Mouse (Mus musculus) neural tube, embryonic 14.5 days (tissue): Measurements from ENCODE around the gene Gtf3a. TPM values are rescaled to one million over a fixed set of nuclear protein-coding genes. Genes with fewer than 3 reads are reported as not detected.
"Not testable (repeated sequence)": the region's sequence is repeated elsewhere in the genome, so short reads cannot be mapped to it uniquely, and the experiment has no call there.

Source experiments
- ATAC-seq: fragments of 200-750 bp; cut with Nextera tagmentation; 2 replicates; pipeline ENCODE4 v1.8.0; 2017; ENCODE audit warnings: low read depth, mild to moderate bottlenecking, moderate TSS enrichment, moderate library complexity
- H3K27ac ChIP-seq: fragments of 300-500 bp; sonication (generic); 2 replicates; pipeline ENCODE4 v1.5.1; 2014; ENCODE audit warnings: low read depth, mild to moderate bottlenecking, control low read depth, low read length, moderate library complexity, mixed read lengths
- H3K27me3 ChIP-seq: fragments of 300-500 bp; sonication (generic); 2 replicates; pipeline ENCODE4 v1.6.1; 2014; ENCODE audit warnings: low read length; ENCODE audit not compliant: control insufficient read depth, insufficient read depth
- H3K36me3 ChIP-seq: fragments of 300-500 bp; sonication (generic); 2 replicates; pipeline ENCODE4 v1.6.1; 2014; ENCODE audit warnings: low read length, mixed read lengths; ENCODE audit not compliant: control insufficient read depth, insufficient read depth
- H3K4me1 ChIP-seq: fragments of 300-500 bp; sonication (generic); 2 replicates; pipeline ENCODE4 v1.6.1; 2014; ENCODE audit warnings: low read length; ENCODE audit not compliant: control insufficient read depth, insufficient read depth
- H3K4me2 ChIP-seq: fragments of 300-500 bp; sonication (generic); 2 replicates; pipeline ENCODE4 v1.6.1; 2014; ENCODE audit warnings: mild to moderate bottlenecking, low read depth, low read length, control low read depth
- H3K4me3 ChIP-seq: fragments of 300-500 bp; sonication (generic); 2 replicates; pipeline ENCODE4 v1.5.1; 2014; ENCODE audit warnings: low read depth, low read length, control low read depth, mixed read lengths
- H3K9ac ChIP-seq: fragments of 300-500 bp; sonication (generic); replicated peaks from 2 replicates; pipeline ENCODE4 v1.6.1; 2014; ENCODE audit warnings: low read depth, mild to moderate bottlenecking, control low read depth, low read length, mixed read lengths
- H3K9me3 ChIP-seq: fragments of 300-500 bp; sonication (generic); 2 replicates; pipeline ENCODE4 v1.6.1; 2016; ENCODE audit warnings: low read length; ENCODE audit not compliant: control insufficient read depth
- WGBS: fragments of 180-500 bp; shearing (Covaris S2); extraction: QIAGEN DNeasy Blood & Tissue Kit; methylation state at CpG from one replicate; pipeline ENCODE4 v1.1.7; 2014; 5-methylcytosine and 5-hydroxymethylcytosine counted together
- polyA plus RNA-seq: library from polyadenylated mRNA; unstranded; fragments of >200 nt; fragmentation: Nextera tagmentation; extraction: Ambion mirVana; gene quantifications from 2 replicates; pipeline ENCODE4 v1.2.1, GENCODE M21; 2014

Gtf3a gene
- polyA plus RNA-seq, 1 experiment from 2014 or later = 104 TPM

GRCm38 (mm10) chr5:146931422-146931821, 17.0 kb upstream of the Gtf3a start:
- H3K27me3 ChIP-seq = no peaks in the 10 kb centered on the region
- H3K4me3 ChIP-seq = no peak overlapping the region
- no peaks in the 10 kb centered on the region for H3K9me3 ChIP-seq
- no peak overlapping the region for H3K4me2 ChIP-seq
- H3K4me1 ChIP-seq = no peaks in the 10 kb centered on the region
- H3K36me3 ChIP-seq = no peaks in the 10 kb centered on the region
- H3K27ac ChIP-seq = no peak overlapping the region
- 99% methylated on average over 7 of the region's 7 CpGs for WGBS
- no peak for ATAC-seq
- H3K9ac ChIP-seq = no peak overlapping the region

- Histone ChIP-seq H3K9ac (no peak overlapping the region), H3K4me1 (no peaks in the 10 kb centered on the region), H3K36me3 (no peaks in the 10 kb centered on the region), H3K4me2 (no peak overlapping the region), H3K27me3 (no peaks in the 10 kb centered on the region), H3K27ac (no peak overlapping the region), H3K9me3 (no peaks in the 10 kb centered on the region), H3K4me3 (no peak overlapping the region)
- WGBS = 75% methylated on average over 16 of the region's 16 CpGs
- ATAC-seq = no peak
Measured at GRCm38 (mm10) chr5:146931904-146932553, 16.4 kb upstream of the Gtf3a start.

- no peak overlapping the region for H3K9ac ChIP-seq
- H3K36me3 ChIP-seq = no peaks in the 10 kb centered on the region
- no peak overlapping the region for H3K4me3 ChIP-seq
- no peak overlapping the region for H3K27ac ChIP-seq
- WGBS = 87% methylated on average over 11 of the region's 12 CpGs
- H3K4me1 ChIP-seq = no peaks in the 10 kb centered on the region
- no peaks in the 10 kb centered on the region for H3K27me3 ChIP-seq
- H3K4me2 ChIP-seq = no peak overlapping the region
- H3K9me3 ChIP-seq = no peaks in the 10 kb centered on the region
- no peak for ATAC-seq
Measured at GRCm38 (mm10) chr5:146933466-146933865, 15.0 kb upstream of the Gtf3a start.

GRCm38 (mm10) chr5:146937541-146938503, 10.6 kb upstream of the Gtf3a start:
- Histone ChIP-seq H3K4me3 (no peak overlapping the region), H3K9me3 (no peaks in the 10 kb centered on the region), H3K4me2 (no peak overlapping the region), H3K9ac (no peak overlapping the region), H3K4me1 (no peaks in the 10 kb centered on the region), H3K27me3 (no peaks in the 10 kb centered on the region), H3K27ac (no peak overlapping the region), H3K36me3 (no peaks in the 10 kb centered on the region)
- 88% methylated on average over 32 of the region's 32 CpGs for WGBS
- ATAC-seq = no peak

- Histone ChIP-seq H3K9ac (no peak overlapping the region), H3K4me3 (no peak overlapping the region), H3K4me2 (peak overlapping the region; percentile 20; the same call in 1 of the 2 replicates), H3K36me3 (no peaks in the 10 kb centered on the region), H3K4me1 (no peaks in the 10 kb centered on the region), H3K9me3 (no peaks in the 10 kb centered on the region), H3K27ac (peak overlapping the region; percentile 29; the same call in 1 of the 2 replicates), H3K27me3 (no peaks in the 10 kb centered on the region)
- 48% methylated on average over 16 of the region's 16 CpGs for WGBS
- peak; percentile 83 for ATAC-seq
Measured at GRCm38 (mm10) chr5:146939109-146939796, 9.2 kb upstream of the Gtf3a start.

GRCm38 (mm10) chr5:146940219-146940618, 8.2 kb upstream of the Gtf3a start:
- H3K4me1 ChIP-seq = no peaks in the 10 kb centered on the region
- H3K4me2 ChIP-seq = no peak overlapping the region
- no peaks in the 10 kb centered on the region for H3K36me3 ChIP-seq
- H3K9ac ChIP-seq = no peak overlapping the region
- no peak overlapping the region for H3K27ac ChIP-seq
- no peaks in the 10 kb centered on the region for H3K27me3 ChIP-seq
- 24% methylated on average over 7 of the region's 7 CpGs for WGBS
- no peaks in the 10 kb centered on the region for H3K9me3 ChIP-seq
- ATAC-seq = peak; percentile 52
- no peak overlapping the region for H3K4me3 ChIP-seq

- H3K36me3 ChIP-seq, H3K9me3 ChIP-seq, H3K4me3 ChIP-seq, H3K4me2 ChIP-seq, H3K27ac ChIP-seq, H3K9ac ChIP-seq, ATAC-seq, H3K27me3 ChIP-seq, H3K4me1 ChIP-seq: not testable (repeated sequence)
- 58% methylated on average over 2 of the region's 2 CpGs for WGBS
Measured at GRCm38 (mm10) chr5:146941939-146942338, 6.5 kb upstream of the Gtf3a start.

GRCm38 (mm10) chr5:146942965-146943364, 5.5 kb upstream of the Gtf3a start:
- no peak overlapping the region for H3K9ac ChIP-seq
- WGBS = 67% methylated on average over 15 of the region's 15 CpGs
- H3K27me3 ChIP-seq = no peaks in the 10 kb centered on the region
- no peak overlapping the region for H3K27ac ChIP-seq
- no peak overlapping the region for H3K4me3 ChIP-seq
- ATAC-seq = no peak
- H3K4me2 ChIP-seq = no peak overlapping the region
- H3K9me3 ChIP-seq = no peaks in the 10 kb centered on the region
- no peaks in the 10 kb centered on the region for H3K4me1 ChIP-seq
- H3K36me3 ChIP-seq = no peaks in the 10 kb centered on the region
